Mouse (Mus musculus) hindbrain, embryonic 12.5 days (tissue): ENCODE measurements at regions not wholly inside any gene's neighbourhood (a gene's known extent, or its start where the extent isn't known, plus 50 kb on each side); places are given as distances from the start of the nearest gene placed in this dataset.
A peak's percentile ranks its signal among the peaks of the same experiment; 100 is the strongest.

Source experiments
- ATAC-seq: fragments of 200-750 bp; cut with Nextera tagmentation; 2 replicates; pipeline ENCODE4 v1.8.0; 2017; ENCODE audit warnings: moderate TSS enrichment; ENCODE audit not compliant: low FRiP score
- H3K27ac ChIP-seq: fragments of 300-500 bp; sonication (generic); 2 replicates; pipeline ENCODE4 v1.5.1; 2016; ENCODE audit warnings: mild to moderate bottlenecking
- H3K27me3 ChIP-seq: fragments of 300-500 bp; sonication (generic); 2 replicates; pipeline ENCODE4 v1.6.1; 2016; ENCODE audit warnings: mild to moderate bottlenecking
- H3K36me3 ChIP-seq: fragments of 300-500 bp; sonication (generic); 2 replicates; pipeline ENCODE4 v1.6.1; 2016; ENCODE audit warnings: mild to moderate bottlenecking
- H3K4me1 ChIP-seq: fragments of 300-500 bp; sonication (generic); 2 replicates; pipeline ENCODE4 v1.6.1; 2016
- H3K4me2 ChIP-seq: fragments of 300-500 bp; sonication (generic); replicated peaks from 2 replicates; pipeline ENCODE4 v1.6.1; 2016; ENCODE audit warnings: mild to moderate bottlenecking
- H3K4me3 ChIP-seq: fragments of 300-500 bp; sonication (generic); 2 replicates; pipeline ENCODE4 v1.5.1; 2016; ENCODE audit warnings: mild to moderate bottlenecking
- H3K9ac ChIP-seq: fragments of 300-500 bp; sonication (generic); 2 replicates; pipeline ENCODE4 v1.6.1; 2016; ENCODE audit warnings: mild to moderate bottlenecking, moderate library complexity
- H3K9me3 ChIP-seq: fragments of 300-500 bp; sonication (generic); replicated peaks from 2 replicates; pipeline ENCODE4 v1.6.1; 2016; ENCODE audit warnings: mild to moderate bottlenecking
- WGBS: fragments of 180-500 bp; shearing (Covaris S2); methylation state at CpG from one replicate; pipeline ENCODE4 v1.1.7; 2016; 5-methylcytosine and 5-hydroxymethylcytosine counted together

- Histone ChIP-seq H3K9ac (no peak overlapping the region), H3K4me3 (no peak overlapping the region), H3K27me3 (no peaks in the 10 kb centered on the region), H3K36me3 (no peaks in the 10 kb centered on the region), H3K9me3 (no peaks in the 10 kb centered on the region), H3K27ac (no peak overlapping the region), H3K4me1 (peaks cover 15% of the 10 kb centered on the region), H3K4me2 (no peak overlapping the region)
- ATAC-seq = no peak
- WGBS = 87% methylated on average over 10 of the region's 10 CpGs
These were observed 268.2 kb upstream of the Zmiz1 start for GRCm38 (mm10) chr14:25190680-25191270.

DNA sequence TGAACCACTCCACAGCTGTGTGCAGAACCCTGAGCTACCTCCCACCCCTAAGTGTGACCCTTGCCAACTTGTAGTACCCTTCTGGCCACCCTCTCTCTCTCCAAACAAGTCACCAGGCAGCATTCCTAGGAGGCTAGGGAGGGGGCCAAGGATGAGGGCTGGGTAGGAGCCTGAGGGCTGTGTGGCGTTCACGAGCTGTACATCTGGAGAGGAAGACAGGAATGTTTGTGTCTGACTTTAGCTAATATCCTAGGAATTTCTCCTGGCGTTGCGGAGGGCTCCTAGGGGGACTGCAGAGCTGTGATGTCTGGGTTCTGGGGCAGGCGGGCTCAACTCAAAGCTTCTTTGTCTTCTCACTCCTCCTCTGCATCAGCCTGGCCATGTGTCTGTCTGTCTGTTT, 262.2 kb upstream of the Zmiz1 start:
- ATAC-seq = no peak
- 64% methylated on average over 5 of the region's 5 CpGs for WGBS
- Histone ChIP-seq H3K4me2 (no peak overlapping the region), H3K27ac (no peak overlapping the region), H3K4me1 (no peaks in the 10 kb centered on the region), H3K9ac (no peak overlapping the region), H3K27me3 (no peaks in the 10 kb centered on the region), H3K9me3 (no peaks in the 10 kb centered on the region), H3K36me3 (no peaks in the 10 kb centered on the region), H3K4me3 (no peak overlapping the region)

DNA sequence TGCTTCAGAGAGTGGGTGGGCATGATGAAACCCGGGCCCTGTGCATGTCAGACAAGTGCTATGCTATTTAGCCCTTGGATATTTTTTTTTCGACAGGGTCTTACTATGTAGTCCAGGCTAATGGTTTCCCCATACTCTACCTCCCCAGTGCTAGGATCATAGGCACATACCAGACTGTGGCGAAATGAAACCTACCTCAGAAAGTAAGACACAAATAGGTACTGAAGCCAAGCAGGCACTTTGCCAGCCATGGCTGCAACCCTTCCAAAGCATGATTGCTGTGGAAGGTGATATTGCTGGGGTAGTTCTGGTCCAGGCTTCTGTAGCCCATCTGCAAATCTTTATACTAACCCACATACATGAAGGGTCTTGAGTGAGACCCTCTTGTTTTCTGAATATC, 259.1 kb upstream of the Zmiz1 start:
- no peaks in the 10 kb centered on the region for H3K27me3 ChIP-seq
- ATAC-seq = no peak
- no peaks in the 10 kb centered on the region for H3K36me3 ChIP-seq
- no peaks in the 10 kb centered on the region for H3K9me3 ChIP-seq
- no peak overlapping the region for H3K27ac ChIP-seq
- H3K4me1 ChIP-seq = no peaks in the 10 kb centered on the region
- no peak overlapping the region for H3K4me3 ChIP-seq
- WGBS = 83% methylated on average over 3 of the region's 3 CpGs
- H3K9ac ChIP-seq = no peak overlapping the region; the same call in 1 of the 2 replicates
- no peak overlapping the region for H3K4me2 ChIP-seq

GRCm38 (mm10) chr14:25200656-25201179, 258.3 kb upstream of the Zmiz1 start:
- Histone ChIP-seq H3K9me3 (no peaks in the 10 kb centered on the region), H3K27me3 (0 out of 2 replicates have a peak, but pooled peaks cover 1% of the 10 kb centered on the region), H3K36me3 (no peaks in the 10 kb centered on the region), H3K9ac (no peak overlapping the region; the same call in 1 of the 2 replicates), H3K4me1 (no peaks in the 10 kb centered on the region), H3K4me2 (no peak overlapping the region), H3K27ac (no peak overlapping the region), H3K4me3 (no peak overlapping the region)
- WGBS = 67% methylated on average over 4 of the region's 4 CpGs
- no peak for ATAC-seq

DNA sequence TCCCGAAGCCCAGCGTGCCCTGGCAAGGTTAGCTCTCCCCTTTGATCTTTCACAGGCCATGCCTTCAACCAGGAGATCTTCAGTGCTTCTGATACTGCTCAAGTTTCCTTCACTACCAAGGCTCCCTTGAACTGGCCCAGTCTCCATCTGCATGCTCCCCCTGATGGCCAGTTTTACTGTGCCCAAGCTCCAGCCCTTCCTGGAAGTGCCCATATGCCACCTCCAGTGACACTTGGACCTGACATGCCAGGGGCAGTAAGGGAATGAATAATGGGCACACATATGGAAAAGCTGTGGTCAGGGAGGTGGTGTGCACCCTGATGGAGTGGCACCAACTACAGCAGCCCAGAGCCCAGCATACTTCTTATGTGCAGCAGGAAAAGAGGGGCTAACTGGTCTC, 256.7 kb upstream of the Zmiz1 start:
- ATAC-seq = no peak
- no peak overlapping the region for H3K9ac ChIP-seq

DNA sequence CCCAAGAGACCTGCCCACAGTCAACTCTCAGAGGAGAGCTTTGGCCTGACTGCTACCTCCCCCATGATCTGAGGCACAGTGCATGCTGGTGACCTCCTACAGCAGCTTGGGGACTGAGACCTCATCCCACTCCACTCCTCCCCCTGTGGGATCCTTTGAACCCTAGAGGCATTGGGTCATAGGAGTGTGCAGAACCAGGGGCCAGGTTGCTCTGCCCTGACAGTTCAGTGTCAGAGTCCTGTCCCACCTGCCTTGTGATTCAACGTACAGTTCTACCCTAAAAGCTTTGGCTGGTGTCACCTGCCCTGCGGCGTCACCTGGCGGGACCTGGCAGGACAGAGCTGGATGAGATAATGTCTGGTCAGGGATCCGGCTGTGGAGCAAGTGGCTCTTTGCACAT, 254.9 kb upstream of the Zmiz1 start:
- H3K27me3 ChIP-seq = 0 out of 2 replicates have a peak, but pooled peaks cover 2% of the 10 kb centered on the region
- H3K27ac ChIP-seq = no peak overlapping the region
- H3K4me3 ChIP-seq = no peak overlapping the region
- ATAC-seq = no peak
- H3K36me3 ChIP-seq = no peaks in the 10 kb centered on the region
- H3K9ac ChIP-seq = no peak overlapping the region
- 92% methylated on average over 5 of the region's 5 CpGs for WGBS
- H3K9me3 ChIP-seq = no peaks in the 10 kb centered on the region
- H3K4me2 ChIP-seq = no peak overlapping the region
- peaks cover 14% of the 10 kb centered on the region for H3K4me1 ChIP-seq

More for the DNA sequence above, 256.7 kb upstream of the Zmiz1 start:
- H3K4me2 ChIP-seq = no peak overlapping the region
- H3K4me1 ChIP-seq = peaks cover 3% of the 10 kb centered on the region; the same call in 1 of the 2 replicates
- 88% methylated on average over 2 of the region's 2 CpGs for WGBS
- H3K4me3 ChIP-seq = no peak overlapping the region
- no peak overlapping the region for H3K27ac ChIP-seq
- no peaks in the 10 kb centered on the region for H3K36me3 ChIP-seq
- H3K27me3 ChIP-seq = 0 out of 2 replicates have a peak, but pooled peaks cover 2% of the 10 kb centered on the region
- H3K9me3 ChIP-seq = no peaks in the 10 kb centered on the region

DNA sequence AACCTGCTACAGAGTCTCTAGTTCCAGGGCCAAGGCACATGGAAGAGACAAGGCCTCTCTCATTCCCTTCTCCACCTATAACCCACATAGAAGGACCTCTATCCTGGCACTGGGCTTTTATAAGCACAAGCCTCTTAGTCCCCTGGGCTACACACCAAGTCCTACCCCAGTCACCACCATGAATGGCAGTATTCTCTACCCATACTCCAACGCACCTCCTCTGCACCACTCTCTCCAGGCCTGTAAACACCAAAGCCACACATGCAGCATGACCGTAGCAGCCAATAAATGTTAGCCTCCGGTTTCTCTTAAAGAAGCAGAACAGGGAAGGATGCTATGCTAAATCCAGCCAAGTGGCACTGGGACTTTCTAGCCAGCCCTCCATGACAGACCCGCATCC, 252.1 kb upstream of the Zmiz1 start:
- no peak for ATAC-seq
- 87% methylated on average over 4 of the region's 4 CpGs for WGBS
- Histone ChIP-seq H3K4me1 (peaks cover 14% of the 10 kb centered on the region), H3K9me3 (no peaks in the 10 kb centered on the region), H3K27me3 (0 out of 2 replicates have a peak, but pooled peaks cover 2% of the 10 kb centered on the region), H3K36me3 (no peaks in the 10 kb centered on the region), H3K4me3 (no peak overlapping the region), H3K4me2 (no peak overlapping the region), H3K9ac (no peak overlapping the region), H3K27ac (no peak overlapping the region)

DNA sequence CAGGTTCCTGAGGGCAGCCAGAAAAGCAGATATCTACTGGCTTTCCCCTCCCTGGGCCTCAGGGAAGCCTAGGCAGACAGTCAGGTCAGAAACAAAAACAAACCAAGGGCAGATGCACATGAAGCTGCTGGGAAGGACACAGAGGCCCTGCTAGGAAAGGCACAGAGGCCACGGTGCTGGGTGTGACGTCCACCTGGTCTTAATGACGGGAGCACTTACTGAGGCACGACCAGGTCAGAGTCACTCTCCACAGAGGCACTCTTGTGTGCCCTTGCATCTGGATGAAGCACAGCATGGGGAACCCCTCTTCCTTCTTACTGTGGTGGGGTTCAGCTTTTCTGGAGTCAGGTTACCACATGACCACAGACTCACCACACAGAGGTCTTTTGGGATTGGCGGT, 251.6 kb upstream of the Zmiz1 start:
- Histone ChIP-seq H3K4me3 (no peak overlapping the region), H3K27me3 (0 out of 2 replicates have a peak, but pooled peaks cover 2% of the 10 kb centered on the region), H3K9me3 (no peaks in the 10 kb centered on the region), H3K4me2 (no peak overlapping the region), H3K4me1 (peaks cover 14% of the 10 kb centered on the region), H3K27ac (no peak overlapping the region), H3K9ac (no peak overlapping the region), H3K36me3 (no peaks in the 10 kb centered on the region)
- no peak for ATAC-seq
- WGBS = 63% methylated on average over 5 of the region's 5 CpGs

DNA sequence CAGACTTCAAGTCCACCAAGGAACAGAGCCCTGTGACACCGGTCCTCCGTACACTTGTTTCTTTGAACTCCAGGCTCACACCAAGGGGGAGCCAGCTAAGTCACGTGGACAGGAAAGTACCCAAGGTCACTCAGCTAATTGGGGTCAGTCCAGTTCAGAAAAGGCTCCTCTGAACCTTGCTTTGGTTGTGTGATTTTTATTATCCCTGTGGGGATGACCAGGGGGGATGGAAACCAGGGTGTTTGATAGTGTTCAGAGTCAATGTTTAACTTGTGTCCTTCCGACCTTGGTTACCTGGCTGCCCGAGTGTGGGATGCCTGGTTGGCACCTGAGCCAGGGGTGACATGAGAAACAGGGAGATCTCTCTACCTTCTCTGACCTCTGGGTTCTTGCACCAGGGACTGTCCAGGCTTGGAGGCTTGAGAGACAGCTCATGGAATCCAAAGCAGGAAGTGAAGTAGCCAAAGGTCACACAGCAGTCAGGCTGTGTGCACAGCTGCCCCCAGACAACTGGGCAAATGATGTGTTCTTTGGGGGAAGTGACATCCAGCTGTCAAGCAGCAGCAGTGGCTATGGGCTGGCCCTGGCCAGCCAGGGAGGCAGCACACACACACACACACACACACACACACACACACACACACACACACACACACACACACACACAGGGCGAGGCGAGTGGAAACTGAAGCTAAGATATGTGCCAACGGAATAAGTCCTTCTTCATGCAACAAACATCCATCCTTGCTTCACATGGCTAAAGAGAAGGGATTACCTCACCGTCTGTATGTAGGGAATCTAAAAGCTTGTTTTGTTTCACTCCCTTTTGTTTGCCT, 250.5 kb upstream of the Zmiz1 start:
- Histone ChIP-seq H3K4me3 (no peak overlapping the region), H3K27me3 (0 out of 2 replicates have a peak, but pooled peaks cover 2% of the 10 kb centered on the region), H3K36me3 (no peaks in the 10 kb centered on the region), H3K9ac (no peak overlapping the region), H3K4me1 (peaks cover 14% of the 10 kb centered on the region), H3K4me2 (no peak overlapping the region), H3K27ac (no peak overlapping the region), H3K9me3 (no peaks in the 10 kb centered on the region)
- WGBS = 61% methylated on average over 9 of the region's 9 CpGs
- ATAC-seq = no peak

DNA sequence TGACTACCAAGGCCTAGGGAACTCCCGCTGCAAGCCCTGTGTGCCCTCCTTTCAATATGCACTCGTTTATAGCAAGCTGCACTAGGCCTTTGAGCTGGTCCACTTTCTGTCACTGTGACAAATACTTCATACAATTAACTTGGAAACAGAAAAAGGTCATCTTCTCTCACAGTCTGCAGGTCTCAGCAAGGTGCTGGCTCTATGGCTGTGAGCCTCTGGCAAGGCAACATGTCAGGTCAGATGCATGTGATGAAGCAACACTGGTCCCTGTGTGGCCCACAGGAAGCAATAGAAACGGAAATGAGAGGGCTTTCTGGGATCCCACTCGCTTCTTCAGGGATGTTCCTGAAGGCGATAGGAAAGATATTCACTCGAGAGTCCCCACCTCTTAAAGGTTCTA, 245.9 kb upstream of the Zmiz1 start:
- no peaks in the 10 kb centered on the region for H3K27me3 ChIP-seq
- no peak overlapping the region for H3K27ac ChIP-seq
- no peaks in the 10 kb centered on the region for H3K9me3 ChIP-seq
- H3K4me1 ChIP-seq = peaks cover 7% of the 10 kb centered on the region; the same call in 1 of the 2 replicates
- ATAC-seq = no peak
- 69% methylated on average over 6 of the region's 6 CpGs for WGBS
- no peak overlapping the region for H3K9ac ChIP-seq
- H3K4me3 ChIP-seq = no peak overlapping the region
- H3K36me3 ChIP-seq = no peaks in the 10 kb centered on the region
- no peak overlapping the region for H3K4me2 ChIP-seq

- H3K36me3 ChIP-seq = no peaks in the 10 kb centered on the region
- peaks cover 42% of the 10 kb centered on the region for H3K4me1 ChIP-seq
- H3K4me2 ChIP-seq = no peak overlapping the region
- H3K27me3 ChIP-seq = no peaks in the 10 kb centered on the region
- 0 out of 2 replicates have a peak overlapping the region, but pooled peaks have one; percentile 55 for H3K27ac ChIP-seq
- no peak overlapping the region for H3K4me3 ChIP-seq
- H3K9me3 ChIP-seq = no peaks in the 10 kb centered on the region
- H3K9ac ChIP-seq = no peak overlapping the region
- ATAC-seq = no peak
- WGBS = 65% methylated on average over 1 of the region's 1 CpGs
These were observed 235.9 kb upstream of the Zmiz1 start for GRCm38 (mm10) chr14:25223091-25223490.

DNA sequence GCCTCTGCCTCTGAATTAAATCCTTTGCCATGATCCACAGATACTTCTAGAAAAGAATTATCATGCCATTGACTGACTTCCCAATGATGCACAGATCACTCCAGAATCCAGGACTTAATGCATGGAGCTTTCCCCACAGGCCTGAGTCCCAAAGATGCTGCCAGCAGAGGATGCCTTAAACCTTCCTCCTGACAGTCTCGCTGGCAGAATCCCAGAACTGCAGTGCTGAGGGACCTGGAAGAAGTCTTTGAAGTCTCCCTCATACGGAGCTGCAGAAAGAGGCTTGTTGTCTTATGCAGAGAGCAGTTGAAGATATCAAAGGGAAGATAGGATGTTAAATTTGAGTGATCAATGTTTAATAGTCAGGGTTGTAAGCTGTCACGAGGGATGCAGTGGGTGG, 233.8 kb upstream of the Zmiz1 start:
- Histone ChIP-seq H3K4me3 (no peak overlapping the region), H3K9ac (no peak overlapping the region), H3K4me2 (no peak overlapping the region), H3K4me1 (peaks cover 59% of the 10 kb centered on the region), H3K9me3 (no peaks in the 10 kb centered on the region), H3K27me3 (0 out of 2 replicates have a peak, but pooled peaks cover 7% of the 10 kb centered on the region), H3K27ac (0 out of 2 replicates have a peak overlapping the region, but pooled peaks have one; percentile 79), H3K36me3 (no peaks in the 10 kb centered on the region)
- WGBS = 54% methylated on average over 3 of the region's 3 CpGs
- ATAC-seq = no peak
